Mouse (Mus musculus): ENCODE results near the gene Usp40.
A peak's percentile ranks its signal among the peaks of the same experiment; 100 is the strongest.
"Not testable (repeated sequence)": the region's sequence is repeated elsewhere in the genome, so short reads cannot be mapped to it uniquely, and the experiment has no call there.

Usp40 gene

DNA sequence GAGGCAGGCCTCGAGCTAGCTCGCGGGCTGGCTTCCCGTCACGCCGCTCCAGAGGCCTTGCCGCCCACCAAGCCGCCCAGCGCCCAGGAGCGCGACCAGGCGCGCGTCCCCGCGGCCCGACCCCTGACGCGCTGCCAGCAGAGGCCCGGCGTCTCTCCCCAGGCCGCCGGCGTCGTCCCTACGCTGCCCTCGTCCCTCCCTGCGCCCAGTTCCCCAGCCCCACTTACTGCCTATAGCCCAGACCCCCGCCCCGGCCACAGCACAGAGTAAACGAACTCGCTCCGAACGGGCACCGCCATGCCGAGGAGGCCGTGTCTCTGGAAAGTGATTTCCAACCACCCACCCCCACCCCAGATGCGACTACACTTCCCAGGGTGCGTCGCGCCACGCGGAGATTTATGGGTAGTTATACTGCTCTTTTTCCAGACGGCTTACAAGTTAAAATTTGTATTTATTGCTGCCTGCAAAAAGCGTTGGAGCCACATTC is at the start of gene Usp40:
Gene Usp40 (minus strand): TSS at position 341 of the 487 bp plus-strand sequence.
- peak; percentile 71 to 81 for DNase-seq

DNA sequence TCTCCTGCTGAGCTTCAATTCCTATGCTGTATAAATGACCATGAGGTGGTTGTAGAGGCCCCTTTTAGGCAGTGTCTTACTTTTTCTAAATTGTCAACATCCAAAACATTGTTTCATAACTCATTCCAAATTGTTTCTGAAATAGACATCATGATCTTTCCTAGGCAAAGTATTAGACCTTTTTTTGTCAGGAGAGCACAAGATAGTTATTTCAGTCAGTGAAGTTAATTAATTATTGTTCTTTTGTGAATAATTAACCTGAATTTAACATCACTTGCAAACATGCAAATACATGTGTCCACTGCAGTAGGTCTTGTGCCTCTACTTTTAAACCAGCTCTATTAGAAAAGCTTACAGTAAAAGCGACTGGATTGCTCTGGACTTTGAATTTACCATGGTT is 46.7 kb upstream of the Usp40 start, which contains the start of gene Ugt1a10:
Gene Ugt1a10 (plus strand): TSS at position 301 of the 400 bp plus-strand sequence.
- no peak for DNase-seq

DNA sequence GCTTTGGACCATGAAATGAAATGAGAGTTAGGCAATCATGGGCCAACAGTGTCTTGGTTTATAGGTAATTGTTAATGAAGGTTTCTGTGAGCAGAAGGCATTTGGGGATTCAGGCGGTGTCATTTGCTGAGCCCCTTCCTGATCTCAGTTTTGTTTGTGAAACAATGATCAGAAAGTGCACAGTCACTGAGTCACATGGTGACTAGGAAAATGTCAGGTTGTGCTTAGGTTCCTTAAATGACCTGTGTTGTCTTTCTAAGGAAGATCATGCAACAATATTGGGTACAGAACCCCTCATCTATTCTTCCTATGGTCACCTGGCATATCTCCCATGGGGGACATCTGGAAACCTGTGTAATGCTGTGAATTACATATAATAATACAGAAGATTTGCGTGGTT is 39.1 kb upstream of the Usp40 start:
- DNase-seq: not testable (repeated sequence)

DNA sequence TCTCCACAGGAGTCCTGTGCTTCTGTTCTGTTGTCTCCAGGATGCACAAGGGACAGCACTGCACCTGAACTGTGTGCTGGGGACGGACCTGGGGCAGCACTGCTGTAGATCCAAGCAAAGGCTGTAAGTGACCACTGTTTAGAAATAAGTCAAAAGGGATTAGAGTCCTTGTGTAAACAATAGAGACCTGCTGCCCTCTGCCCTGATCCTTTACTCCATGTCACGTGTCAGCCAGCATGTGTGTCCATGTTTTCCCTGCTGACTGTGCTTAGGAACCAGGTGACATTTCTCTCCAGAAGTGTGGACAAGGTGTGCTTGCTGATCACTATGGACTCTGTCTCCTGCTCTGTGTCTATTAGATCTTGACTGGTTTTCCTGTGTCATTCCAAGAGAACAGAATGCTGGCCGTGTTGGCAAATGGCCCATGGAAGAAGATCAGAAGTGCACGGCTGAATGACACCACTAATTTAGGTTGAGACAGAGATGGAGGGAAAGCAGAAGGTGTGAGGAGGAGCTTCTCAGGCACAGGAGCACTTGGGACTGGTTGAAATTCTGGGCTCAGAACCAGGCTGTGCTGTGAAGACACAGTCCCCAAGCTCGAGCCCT is 36.6 kb upstream of the Usp40 start:
- DNase-seq: peak; percentile 7 to 8

- not testable (repeated sequence) for DNase-seq
Observed at GRCm38 (mm10) chr1:88043044-88043443, 34.7 kb upstream of the Usp40 start.

GRCm38 (mm10) chr1:88025244-88025643 is 16.9 kb upstream of the Usp40 start:
- DNase-seq: not testable (repeated sequence)

- no peak for DNase-seq
Observed at GRCm38 (mm10) chr1:88015371-88015770, 7.0 kb upstream of the Usp40 start.

DNA sequence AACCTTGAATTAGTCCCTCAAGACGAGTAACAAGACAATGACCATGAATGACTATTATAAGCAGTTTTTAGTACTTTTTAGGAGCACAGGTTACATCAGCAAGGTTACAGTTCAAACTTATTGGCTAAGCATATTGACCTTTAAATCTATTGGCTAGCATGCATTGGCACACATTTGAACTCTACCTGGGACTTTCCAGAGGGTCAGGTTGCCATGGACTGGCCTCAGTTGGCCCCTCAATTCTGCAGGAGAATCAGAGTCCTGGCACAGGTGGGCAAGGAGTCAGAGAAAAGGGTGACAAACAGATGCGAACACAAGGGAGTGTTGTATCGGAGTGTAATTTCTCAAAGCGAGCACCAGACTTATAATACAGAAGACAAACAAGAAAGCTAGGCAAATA is 6.3 kb upstream of the Usp40 start:
- no peak for DNase-seq

GRCm38 (mm10) chr1:88014194-88014593 is 5.8 kb upstream of the Usp40 start:
- DNase-seq: no peak

- no peak for DNase-seq
Observed at GRCm38 (mm10) chr1:88013726-88014125, 5.4 kb upstream of the Usp40 start.

GRCm38 (mm10) chr1:88009521-88009920 is 1.2 kb upstream of the Usp40 start:
- DNase-seq: no peak

DNA sequence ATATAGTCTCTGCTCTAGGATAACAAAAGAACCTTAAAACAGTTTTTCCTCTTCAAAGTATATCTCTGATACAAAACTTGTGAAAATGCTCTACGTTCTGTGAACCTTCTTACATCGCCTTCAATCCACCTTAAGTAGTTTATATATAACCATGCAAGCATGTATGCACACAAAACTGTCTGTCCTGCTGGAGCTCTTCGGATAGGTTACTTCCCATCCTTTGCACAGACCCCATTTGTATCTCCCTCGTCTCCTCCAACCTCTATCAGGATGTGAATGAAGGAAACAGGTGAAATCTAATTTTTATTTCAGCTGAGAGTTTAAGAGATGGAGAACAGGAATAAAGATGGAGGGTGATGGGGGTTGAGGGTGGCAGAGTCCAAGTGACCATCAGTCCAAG is 384 bp upstream of the Usp40 start:
- peak in 1 of 2 experiments; percentile 4 for DNase-seq

- no peak for DNase-seq
Observed at GRCm38 (mm10) chr1:88007692-88008210, 600 bp downstream of the Usp40 start.

DNA sequence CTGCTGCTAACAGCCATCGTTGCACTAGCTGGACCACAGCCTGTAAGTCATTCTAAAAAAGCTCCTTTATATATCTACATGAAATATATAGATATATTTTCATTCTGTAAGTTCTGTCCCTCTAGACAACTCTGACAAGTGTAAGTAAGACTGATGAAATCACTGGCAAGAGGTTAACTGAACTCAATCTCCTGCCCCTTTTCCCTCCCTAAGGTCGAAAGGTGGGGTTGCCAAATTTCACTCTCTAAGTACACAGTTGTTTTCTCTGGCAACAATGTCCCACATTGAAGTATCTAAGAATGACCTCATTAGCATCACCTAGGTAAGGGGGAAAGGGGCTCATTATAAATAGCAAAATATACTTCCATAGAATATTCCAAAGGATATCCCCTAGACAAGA is 15.6 kb downstream of the Usp40 start:
- no peak for DNase-seq

- no peak for DNase-seq
Observed at GRCm38 (mm10) chr1:87982291-87982690, 26.1 kb downstream of the Usp40 start.

- DNase-seq: no peak
Observed at GRCm38 (mm10) chr1:87970381-87970780, 38.0 kb downstream of the Usp40 start.

DNA sequence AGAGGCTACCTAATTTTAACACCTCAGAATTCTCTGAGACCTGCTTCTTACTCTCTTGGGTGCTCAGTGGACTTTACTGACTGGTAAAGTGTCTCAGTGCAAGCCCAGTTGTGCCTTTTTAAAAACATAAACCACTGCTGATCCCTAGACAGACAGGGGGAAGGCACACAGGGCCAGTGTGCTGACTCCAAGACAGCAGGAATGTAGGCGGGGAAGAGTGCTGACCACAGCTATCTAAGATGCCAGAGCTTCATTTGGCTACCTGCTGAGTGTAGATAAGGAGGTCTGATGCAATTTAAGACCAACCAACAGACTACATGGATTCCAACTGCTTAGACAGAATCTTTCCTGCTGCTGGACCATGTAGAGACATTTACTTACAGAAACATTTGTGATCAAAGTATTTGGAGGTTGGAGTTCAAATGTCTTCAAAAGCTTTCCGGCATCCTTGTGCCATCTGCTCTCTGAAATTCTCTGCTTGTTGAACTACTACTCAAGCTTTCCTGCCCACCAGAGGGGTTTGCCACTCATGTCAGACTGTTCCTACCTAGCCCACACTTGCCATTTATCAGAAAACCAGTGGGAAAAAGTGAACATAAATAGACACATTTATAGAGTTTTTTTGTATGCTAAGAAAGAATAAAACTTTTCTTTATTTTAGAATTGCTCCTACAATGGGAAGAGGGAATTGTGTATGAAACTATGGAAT is 46.7 kb downstream of the Usp40 start:
- no peak for DNase-seq

DNA sequence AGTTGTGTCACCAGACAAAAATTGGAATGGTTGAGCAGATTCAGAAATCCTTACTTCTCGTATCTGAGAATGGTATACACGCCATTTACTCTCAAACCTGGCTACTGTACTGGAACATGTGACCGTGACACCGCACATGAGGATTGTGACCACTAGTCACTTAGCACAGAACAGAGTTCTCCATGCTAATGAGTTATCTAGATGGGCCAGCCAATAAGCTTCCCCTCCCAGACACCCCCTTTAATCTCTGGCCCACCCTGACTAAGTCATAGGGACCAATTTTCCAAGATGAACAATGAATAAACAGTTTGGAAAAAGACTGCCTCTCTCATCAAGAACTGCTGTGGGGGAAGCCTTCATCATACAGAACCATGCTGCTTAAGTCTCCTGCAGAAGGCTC is 47.6 kb downstream of the Usp40 start:
- DNase-seq: no peak

DNA sequence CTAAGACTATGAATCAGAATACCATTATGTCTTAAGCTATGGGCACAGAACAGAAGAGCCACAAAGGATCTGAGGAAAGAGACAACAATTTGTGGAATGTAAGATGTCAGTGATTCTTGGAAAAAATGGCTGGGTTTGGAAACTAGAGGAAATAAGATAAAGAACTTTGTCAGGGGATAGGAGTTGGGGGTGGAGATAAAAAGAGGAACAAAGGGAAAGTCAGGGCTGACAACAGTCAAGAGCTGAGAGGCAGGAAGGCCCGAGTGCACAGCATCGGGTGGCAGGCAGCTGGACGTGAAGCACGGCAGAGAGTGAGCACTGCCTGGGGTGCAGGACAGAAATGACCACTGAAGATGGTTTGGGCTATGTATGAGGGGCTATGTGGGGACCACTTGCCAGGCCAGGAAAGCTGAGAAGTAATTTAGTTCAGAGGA is 48.3 kb downstream of the Usp40 start:
- DNase-seq: no peak

GRCm38 (mm10) chr1:87959532-87959931 is 48.8 kb downstream of the Usp40 start:
- no peak for DNase-seq

GRCm38 (mm10) chr1:87958931-87959330 is 49.4 kb downstream of the Usp40 start:
- no peak for DNase-seq

GRCm38 (mm10) chr1:87953073-87953472 is 55.3 kb downstream of the Usp40 start:
- DNase-seq: no peak

DNA sequence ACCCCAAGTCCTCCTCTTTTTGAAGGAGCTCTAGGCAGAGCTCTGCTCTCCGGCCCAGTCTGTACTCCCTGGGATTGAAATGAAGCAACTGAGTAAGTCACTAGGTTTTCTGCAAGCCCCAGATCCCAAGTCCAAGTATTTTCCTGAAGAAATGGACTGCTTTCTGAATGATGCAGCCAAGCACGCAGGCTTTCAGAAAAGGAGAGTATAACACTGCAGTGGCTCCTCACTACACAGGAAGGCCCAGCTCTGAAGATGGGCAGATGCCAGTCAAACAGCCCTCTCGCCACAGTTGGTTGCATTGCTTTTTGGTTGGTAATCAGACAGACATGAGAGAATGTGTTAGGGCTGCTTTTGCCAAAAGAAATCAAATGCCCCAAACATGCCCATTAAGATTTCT is 56.7 kb downstream of the Usp40 start:
- no peak for DNase-seq

- peak; percentile 39 for DNase-seq
Observed at GRCm38 (mm10) chr1:87947681-87948091, 60.7 kb downstream of the Usp40 start.
